Mouse (Mus musculus) liver, embryonic 14.5 days (tissue): ENCODE results near the gene Nrip1. TPM values are rescaled to one million over a fixed set of nuclear protein-coding genes. Genes with fewer than 3 reads are reported as not detected.

Experiments used
- ATAC-seq: fragments of 200-750 bp; cut with Nextera tagmentation; 2 replicates; pipeline ENCODE4 v1.8.0; 2017; ENCODE audit warnings: moderate number of reproducible peaks, mild to moderate bottlenecking, moderate library complexity; ENCODE audit not compliant: insufficient read depth
- DNase-seq, 3 experiments: peaks; one replicate each; pipeline ENCODE4 v3.0.0-alpha.2; 2012 to 2013; ENCODE audit warnings: low read depth in 3 of 3, low spot score in 3 of 3
- H3K27ac ChIP-seq: fragments of 300-500 bp; sonication (generic); 2 replicates; pipeline ENCODE4 v1.5.1; 2014; ENCODE audit warnings: moderate library complexity, mild to moderate bottlenecking, control low read depth, inconsistent platforms
- H3K27me3 ChIP-seq: fragments of 300-500 bp; sonication (generic); 2 replicates; pipeline ENCODE4 v1.6.1; 2014; ENCODE audit warnings: mild to moderate bottlenecking, low read length, moderate library complexity; ENCODE audit not compliant: control insufficient read depth, insufficient read depth
- H3K36me3 ChIP-seq: fragments of 300-500 bp; sonication (generic); replicated peaks from 2 replicates; pipeline ENCODE4 v1.6.1; 2014; ENCODE audit warnings: low read depth; ENCODE audit not compliant: control insufficient read depth, insufficient read depth
- H3K4me1 ChIP-seq, 2 experiments: fragments of 200-500 bp in 1 of 2; fragments of 300-500 bp in 1 of 2; sonication (generic) in 1 of 2; replicated peaks; 2 replicates each; pipeline ENCODE4 v1.6.1; 2012 to 2014; ENCODE audit warnings: antibody characterized with exemption in 1 of 2, inconsistent platforms in 1 of 2, low read length in 1 of 2; ENCODE audit not compliant: control insufficient read depth in 2 of 2, insufficient read depth in 2 of 2
- H3K4me2 ChIP-seq: fragments of 300-500 bp; sonication (generic); 2 replicates; pipeline ENCODE4 v1.6.1; 2014; ENCODE audit warnings: low read depth, mild to moderate bottlenecking, control low read depth, moderate library complexity
- H3K4me3 ChIP-seq, 2 experiments: fragments of 200-500 bp in 1 of 2; fragments of 300-500 bp in 1 of 2; sonication (generic) in 1 of 2; 2 replicates each; pipeline ENCODE4 v1.5.1; 2012 to 2014; ENCODE audit warnings: low read depth in 2 of 2, low read length in 2 of 2, mild to moderate bottlenecking in 2 of 2, control low read depth in 1 of 2, inconsistent platforms in 1 of 2, moderate library complexity in 1 of 2; ENCODE audit not compliant: insufficient read depth in 1 of 2
- H3K9ac ChIP-seq: fragments of 300-500 bp; sonication (generic); replicated peaks from 2 replicates; pipeline ENCODE4 v1.6.1; 2014; ENCODE audit warnings: mild to moderate bottlenecking, control low read depth, moderate library complexity
- H3K9me3 ChIP-seq: fragments of 300-500 bp; sonication (generic); 2 replicates; pipeline ENCODE4 v1.6.1; 2016; ENCODE audit warnings: low read length, mixed read lengths; ENCODE audit not compliant: control insufficient read depth
- CTCF ChIP-seq: IDR thresholded peaks from 2 replicates; pipeline ENCODE4 v1.5.1; 2016; ENCODE audit warnings: antibody characterized with exemption, low read depth, control low read depth
- EP300 ChIP-seq: IDR thresholded peaks from 2 replicates; pipeline ENCODE4 v1.6.1; 2016; ENCODE audit warnings: antibody characterized with exemption, low read depth
- WGBS: fragments of 180-500 bp; shearing (Covaris S2); extraction: QIAGEN DNeasy Blood & Tissue Kit; methylation state at CpG from one replicate; pipeline ENCODE4 v1.1.7; 2014; ENCODE audit not compliant: insufficient replicate concordance; 5-methylcytosine and 5-hydroxymethylcytosine counted together
- polyA plus RNA-seq, 2 experiments: library from polyadenylated mRNA; depleted of rRNA in 1 of 2; stranded (reverse) in 1 of 2; unstranded in 1 of 2; fragments of >200 nt; fragmentation: Nextera tagmentation in 1 of 2; extraction: Ambion mirVana in 1 of 2; gene quantifications; 2 replicates each; pipeline versions ENCODE4 v1.2.1 to v1.2.3; 2012 to 2014

Nrip1 gene
- polyA plus RNA-seq, 2 experiments, result 3.5 to 11.7 TPM

GRCm38 (mm10) chr16:76310791-76311190 is 62.8 kb downstream of the Nrip1 start:
- Histone ChIP-seq H3K9me3 (no peaks in the 10 kb centered on the region), H3K4me1 (peaks cover 35 to 40% of the 10 kb centered on the region in 2 experiments), H3K4me2 (no peak overlapping the region), H3K4me3 (no peak overlapping the region), H3K9ac (no peak overlapping the region), H3K27ac (no peak overlapping the region; the same call in 1 of the 2 replicates), H3K27me3 (no peaks in the 10 kb centered on the region), H3K36me3 (peaks cover 7% of the 10 kb centered on the region)
- DNase-seq (no peak), ATAC-seq (no peak)
- TF ChIP-seq CTCF (no peak), EP300 (no peak)
- WGBS, result 59% methylated on average over 2 of the region's 2 CpGs

DNA sequence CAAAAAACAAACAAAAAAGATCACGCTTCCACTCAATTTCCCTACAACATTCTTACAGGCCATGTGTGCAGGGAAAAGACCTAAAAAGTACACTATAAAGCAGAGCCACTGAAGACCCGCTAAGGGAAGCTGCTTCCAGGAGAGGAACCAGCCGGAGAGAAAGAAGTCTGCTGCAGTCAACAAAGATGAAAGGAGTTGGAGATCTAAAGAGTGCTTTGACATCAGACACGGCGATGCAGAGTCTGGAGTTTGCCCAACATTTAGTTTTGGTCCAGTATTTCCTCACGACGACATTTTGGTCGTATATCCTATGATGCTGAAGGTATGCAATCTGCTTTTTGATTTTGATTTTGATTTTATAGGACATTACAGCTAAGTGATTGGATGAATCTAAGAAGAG is 63.3 kb downstream of the Nrip1 start:
- DNase-seq, result no peak
- peaks cover 7% of the 10 kb centered on the region for H3K36me3 ChIP-seq
- TF ChIP-seq EP300 (no peak), CTCF (no peak)
- peaks cover 30 to 36% of the 10 kb centered on the region in 2 experiments for H3K4me1 ChIP-seq
- no peak overlapping the region for H3K4me3 ChIP-seq
- 85% methylated on average over 8 of the region's 8 CpGs for WGBS
- ATAC-seq, result no peak
- no peaks in the 10 kb centered on the region for H3K27me3 ChIP-seq
- no peak overlapping the region for H3K4me2 ChIP-seq
- H3K27ac ChIP-seq, result no peak overlapping the region
- no peaks in the 10 kb centered on the region for H3K9me3 ChIP-seq
- no peak overlapping the region for H3K9ac ChIP-seq

GRCm38 (mm10) chr16:76309280-76309679 is 64.3 kb downstream of the Nrip1 start:
- no peaks in the 10 kb centered on the region for H3K27me3 ChIP-seq
- WGBS, result 77% methylated on average over 7 of the region's 7 CpGs
- peaks cover 21 to 26% of the 10 kb centered on the region in 2 experiments for H3K4me1 ChIP-seq
- H3K9ac ChIP-seq, result no peak overlapping the region
- no peak for ATAC-seq
- no peak overlapping the region for H3K4me2 ChIP-seq
- DNase-seq, result no peak
- no peak overlapping the region for H3K27ac ChIP-seq
- H3K9me3 ChIP-seq, result no peaks in the 10 kb centered on the region
- no peak overlapping the region for H3K4me3 ChIP-seq
- H3K36me3 ChIP-seq, result peaks cover 7% of the 10 kb centered on the region
- no peak for TF ChIP-seq CTCF
- TF ChIP-seq EP300, result no peak

DNA sequence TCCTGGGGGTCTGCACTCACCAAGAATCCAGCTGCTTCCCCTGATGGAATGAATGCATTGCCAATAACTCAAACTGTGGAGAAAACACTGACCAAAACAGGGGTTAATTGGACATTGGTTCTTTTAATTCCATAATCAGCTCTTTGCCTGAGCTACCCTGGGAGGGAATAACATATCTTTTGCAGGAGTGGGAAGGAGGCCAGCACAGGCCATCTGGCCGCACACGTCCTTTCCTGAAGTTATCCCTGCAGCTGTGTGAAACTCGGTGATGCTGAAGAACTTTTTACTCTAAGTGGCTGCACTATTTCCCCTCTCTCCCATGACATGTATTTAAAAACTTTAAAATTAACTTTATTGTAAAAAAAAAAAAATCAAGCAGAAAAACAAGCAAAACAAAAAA is 66.6 kb downstream of the Nrip1 start:
- no peak for DNase-seq
- no peak for ATAC-seq
- Histone ChIP-seq H3K27ac (no peak overlapping the region), H3K36me3 (peaks cover 7% of the 10 kb centered on the region), H3K9me3 (no peaks in the 10 kb centered on the region), H3K4me2 (no peak overlapping the region), H3K27me3 (no peaks in the 10 kb centered on the region), H3K9ac (no peak overlapping the region), H3K4me1 (peaks cover 0 to 4% of the 10 kb centered on the region in 2 experiments; a peak in 3 of 4 replicates), H3K4me3 (no peak overlapping the region)
- TF ChIP-seq EP300, result no peak
- no peak for TF ChIP-seq CTCF
- WGBS, result 85% methylated on average over 3 of the region's 3 CpGs

- 92% methylated on average over 4 of the region's 4 CpGs for WGBS
- no peak overlapping the region for H3K27ac ChIP-seq
- peaks cover 7% of the 10 kb centered on the region for H3K36me3 ChIP-seq
- H3K27me3 ChIP-seq, result no peaks in the 10 kb centered on the region
- H3K9me3 ChIP-seq, result no peaks in the 10 kb centered on the region
- ATAC-seq (no peak), DNase-seq (no peak)
- TF ChIP-seq CTCF (no peak), EP300 (no peak)
- no peak overlapping the region for H3K4me3 ChIP-seq
- H3K4me1 ChIP-seq, result peaks cover 0 to 2% of the 10 kb centered on the region in 2 experiments; a peak in 3 of 4 replicates
- H3K9ac ChIP-seq, result no peak overlapping the region
- H3K4me2 ChIP-seq, result no peak overlapping the region
Observed at GRCm38 (mm10) chr16:76306446-76306845, 67.2 kb downstream of the Nrip1 start.
